Mouse (Mus musculus): Measurements from ENCODE around the gene Olfml3.

The Olfml3 gene

GRCm38 (mm10) chr3:103709470-103710040 is 28.2 kb downstream of the Olfml3 start:
- peak in 1 of 2 experiments; percentile 23 for DNase-seq (ENCODE audit: low spot score in 2 of 2)

- DNase-seq (ENCODE audit: low spot score in 2 of 2) = no peak
These were observed 32.4 kb downstream of the Olfml3 start for GRCm38 (mm10) chr3:103705426-103705825.

GRCm38 (mm10) chr3:103704661-103705060 is 33.1 kb downstream of the Olfml3 start:
- no peak for DNase-seq (ENCODE audit: low spot score in 2 of 2)

DNA sequence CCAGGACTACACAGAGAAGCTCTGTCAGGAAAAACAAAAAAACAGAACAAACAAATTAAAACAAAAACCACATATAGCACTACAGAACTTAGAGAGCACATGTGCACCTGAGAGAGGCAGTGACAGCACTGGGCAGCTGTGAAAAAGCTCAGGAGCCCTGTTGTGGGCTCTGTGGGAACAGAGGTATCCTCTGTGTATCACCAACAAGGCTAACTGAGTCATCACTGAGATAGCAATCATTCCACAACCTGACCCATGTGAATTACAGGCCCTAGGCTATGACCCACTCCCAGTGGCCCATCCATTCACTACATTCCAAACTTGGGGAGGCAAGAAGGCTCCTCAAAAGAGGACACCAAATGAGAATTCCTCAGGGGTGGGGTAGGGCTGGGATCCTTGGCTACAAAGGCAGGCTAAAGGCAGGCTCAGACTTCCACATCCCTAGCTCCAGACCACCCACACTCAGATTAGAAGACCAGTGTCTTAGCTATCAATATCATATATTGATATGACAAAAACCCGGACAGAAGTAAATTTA is 41.3 kb downstream of the Olfml3 start:
- no peak for DNase-seq (ENCODE audit: low spot score in 2 of 2)

DNA sequence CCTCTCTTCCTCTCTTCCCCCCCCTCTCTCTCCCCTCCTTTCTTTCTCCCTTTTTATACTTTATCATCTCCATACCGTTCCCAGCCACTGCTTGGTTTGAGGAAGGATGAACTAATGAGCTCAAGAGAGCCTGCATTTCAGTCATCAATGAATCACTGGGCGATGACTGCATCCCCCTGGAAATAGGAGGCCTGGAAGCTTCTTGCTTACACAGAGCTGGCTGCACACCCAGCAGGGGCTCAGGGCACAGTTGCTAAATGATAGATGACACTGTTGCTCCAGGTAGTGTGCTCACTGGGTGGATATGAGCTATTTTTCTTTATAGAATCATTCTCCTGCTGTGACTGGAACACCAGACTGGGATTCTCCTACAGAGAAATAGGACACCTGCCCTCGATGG is 42.2 kb downstream of the Olfml3 start:
- no peak for DNase-seq (ENCODE audit: low spot score in 2 of 2)

- no peak for DNase-seq (ENCODE audit: low spot score in 2 of 2)
These were observed 47.3 kb downstream of the Olfml3 start for GRCm38 (mm10) chr3:103690506-103690905.

DNA sequence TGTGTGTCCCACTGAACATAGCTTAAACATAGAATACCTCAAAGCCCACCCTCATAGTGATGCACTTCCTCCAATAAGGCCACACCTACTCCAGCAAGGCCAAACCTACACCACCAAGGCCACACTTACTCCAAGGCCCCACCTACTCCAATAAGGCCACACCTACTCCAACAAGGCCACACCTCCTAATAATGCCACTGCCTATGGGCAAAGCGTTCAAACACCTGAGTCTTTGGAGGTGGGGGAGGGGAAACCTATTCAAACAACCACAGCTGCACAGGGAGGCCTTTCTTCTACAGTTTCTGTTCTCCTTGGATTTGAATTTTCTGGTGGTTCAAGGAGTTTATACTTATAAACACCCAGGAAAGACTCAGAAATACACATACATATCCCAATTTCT is 48.8 kb downstream of the Olfml3 start:
- DNase-seq (ENCODE audit: low spot score in 2 of 2) = no peak

- DNase-seq (ENCODE audit: low spot score in 2 of 2) = no peak
These were observed 53.9 kb downstream of the Olfml3 start for GRCm38 (mm10) chr3:103683966-103684319.

DNA sequence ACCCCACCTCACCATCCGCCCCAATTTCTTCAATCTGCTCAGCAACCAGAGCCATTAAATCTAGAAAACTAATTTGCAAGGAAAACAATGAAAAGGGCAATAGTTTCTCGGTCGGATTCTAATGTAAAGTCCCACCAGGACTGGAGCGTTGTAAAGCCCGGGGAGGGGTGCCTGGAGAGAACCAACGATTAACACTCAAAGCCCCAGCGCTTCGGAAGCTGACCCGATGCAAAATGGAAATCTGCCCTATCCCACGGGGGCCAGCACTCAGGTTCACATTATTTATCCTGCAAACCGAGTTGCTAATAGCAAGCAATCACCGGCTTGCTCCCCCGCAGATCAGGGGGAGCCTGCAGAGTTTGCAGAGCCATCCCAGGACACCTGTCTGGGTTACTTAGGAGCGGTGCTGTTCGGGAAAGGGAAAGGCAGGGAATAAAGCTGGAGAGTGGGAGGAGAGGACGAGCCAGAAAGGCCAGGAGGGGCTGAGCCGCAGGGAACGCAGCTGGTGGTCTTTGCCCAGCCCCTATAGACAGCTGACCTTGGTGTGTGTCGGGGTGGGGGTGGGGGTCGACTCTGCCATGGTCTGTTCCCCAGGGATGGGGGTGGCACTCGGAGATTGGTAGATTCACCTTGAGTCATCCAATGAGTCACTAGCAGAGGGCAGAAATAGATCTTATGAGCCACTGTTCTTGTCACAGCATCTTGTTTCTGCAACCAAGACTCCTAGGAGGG is 54.4 kb downstream of the Olfml3 start:
- peak; percentile 47 to 54 for DNase-seq (ENCODE audit: low spot score in 2 of 2)

DNA sequence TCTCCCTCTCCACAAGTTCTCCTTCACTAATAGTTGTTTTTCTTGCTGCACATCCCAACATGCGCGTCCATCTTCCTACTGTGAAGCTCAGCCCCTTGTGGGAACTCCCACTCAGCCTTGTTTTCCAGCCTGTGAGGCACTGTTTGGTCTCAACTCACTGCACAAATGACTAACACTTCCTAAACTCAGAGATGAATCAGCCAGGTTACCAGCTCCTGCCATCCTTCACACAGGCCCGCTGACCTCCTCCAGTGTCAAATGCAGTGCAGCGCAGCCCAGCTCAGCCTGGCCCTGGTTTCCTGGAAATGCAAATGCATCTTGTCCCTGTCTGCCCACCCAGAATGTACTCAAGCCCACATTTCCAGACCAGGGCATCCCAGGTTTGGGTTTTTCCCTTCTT is 55.3 kb downstream of the Olfml3 start:
- DNase-seq (ENCODE audit: low spot score in 2 of 2) = peak; percentile 19 to 31

DNA sequence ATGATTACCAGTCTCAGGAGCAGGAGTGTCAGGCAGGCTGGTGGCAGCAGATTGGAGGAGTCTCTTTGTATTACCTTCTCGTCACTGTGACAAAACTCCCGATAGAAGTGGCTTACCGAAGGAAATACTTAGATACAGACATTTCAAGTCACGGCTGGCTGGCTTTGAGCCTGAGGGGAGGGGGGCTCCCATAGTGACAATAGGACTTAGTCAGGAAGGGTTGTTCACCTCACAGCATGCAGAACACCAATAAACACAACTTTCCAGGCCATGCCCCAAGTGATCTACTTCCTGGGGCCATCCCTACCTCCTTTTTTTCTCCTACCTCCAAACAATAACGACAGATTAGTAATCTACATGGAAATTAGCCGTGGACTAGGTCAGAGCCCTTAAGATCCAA is 59.0 kb downstream of the Olfml3 start:
- no peak for DNase-seq (ENCODE audit: low spot score in 2 of 2)

DNA sequence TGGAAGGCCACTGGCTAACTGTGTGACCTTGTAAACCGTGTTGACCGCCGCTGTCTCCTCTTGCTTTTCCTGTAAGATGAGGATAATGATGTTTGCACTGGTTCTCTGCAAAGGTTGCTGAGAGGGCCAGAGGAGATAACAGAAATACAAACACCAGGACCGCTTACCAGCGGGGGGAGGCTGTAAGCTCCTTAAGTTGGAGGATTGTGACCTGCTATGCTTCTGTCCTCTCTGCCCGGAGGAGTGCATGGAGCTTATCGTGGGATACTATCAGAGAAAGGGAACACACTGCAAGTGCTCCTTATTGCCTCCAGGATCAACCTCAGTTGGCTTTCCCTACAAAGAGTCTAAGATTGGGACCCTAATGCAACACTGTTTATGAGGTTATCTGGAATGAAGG is 65.1 kb downstream of the Olfml3 start:
- DNase-seq (ENCODE audit: low spot score in 2 of 2) = no peak
